Mouse (Mus musculus): ENCODE results near the gene Tmem107. TPM values are rescaled to one million over a fixed set of nuclear protein-coding genes. Genes with fewer than 3 reads are reported as not detected.

Tmem107 gene
- total RNA-seq, 2 experiments from 2014 or later = 15.7 to 26.6 TPM

DNA sequence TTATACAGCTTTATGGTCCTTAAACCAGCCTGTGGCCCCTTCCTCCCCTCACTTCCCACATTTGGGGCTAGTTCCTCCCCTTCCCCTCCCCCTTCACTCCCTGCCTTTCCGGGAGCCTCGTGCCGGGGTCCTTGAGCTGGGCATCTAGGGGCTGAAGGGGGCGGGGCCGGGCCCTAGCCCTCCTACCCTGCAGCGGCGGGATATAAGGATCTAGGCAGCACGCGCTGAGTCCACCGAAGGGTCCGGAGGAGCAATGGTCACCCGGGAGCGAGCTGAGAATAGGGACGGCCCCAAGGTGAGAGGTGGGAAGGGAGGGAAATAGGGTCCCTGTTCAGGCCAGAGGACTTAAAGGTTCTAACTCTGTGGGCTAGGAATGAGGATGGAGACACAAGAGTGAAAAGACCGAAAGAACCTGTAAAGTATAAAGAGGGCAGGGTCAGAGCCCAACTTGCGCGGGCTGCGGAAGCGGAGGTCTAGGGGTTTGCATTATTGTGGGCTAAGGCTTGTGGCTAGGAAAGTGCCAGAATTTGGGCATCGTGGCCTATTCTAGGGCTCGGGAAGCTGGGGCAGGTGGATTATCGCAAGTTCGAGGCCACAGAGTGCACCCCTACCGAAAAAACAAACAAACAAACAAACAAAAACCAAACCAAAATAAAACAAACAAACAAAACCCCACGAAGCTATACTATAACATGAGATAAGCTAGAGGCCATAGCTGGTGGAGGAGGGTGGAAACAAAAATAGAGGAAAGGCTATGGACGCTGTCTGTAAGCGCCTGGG, 49.8 kb downstream of the Tmem107 start, which contains the start of gene Hes7:
TSS of gene Hes7 (plus strand) at position 184 of the 780 bp plus-strand sequence.
- ATAC-seq (ENCODE audit: poor library complexity, severe bottlenecking) = no peak

DNA sequence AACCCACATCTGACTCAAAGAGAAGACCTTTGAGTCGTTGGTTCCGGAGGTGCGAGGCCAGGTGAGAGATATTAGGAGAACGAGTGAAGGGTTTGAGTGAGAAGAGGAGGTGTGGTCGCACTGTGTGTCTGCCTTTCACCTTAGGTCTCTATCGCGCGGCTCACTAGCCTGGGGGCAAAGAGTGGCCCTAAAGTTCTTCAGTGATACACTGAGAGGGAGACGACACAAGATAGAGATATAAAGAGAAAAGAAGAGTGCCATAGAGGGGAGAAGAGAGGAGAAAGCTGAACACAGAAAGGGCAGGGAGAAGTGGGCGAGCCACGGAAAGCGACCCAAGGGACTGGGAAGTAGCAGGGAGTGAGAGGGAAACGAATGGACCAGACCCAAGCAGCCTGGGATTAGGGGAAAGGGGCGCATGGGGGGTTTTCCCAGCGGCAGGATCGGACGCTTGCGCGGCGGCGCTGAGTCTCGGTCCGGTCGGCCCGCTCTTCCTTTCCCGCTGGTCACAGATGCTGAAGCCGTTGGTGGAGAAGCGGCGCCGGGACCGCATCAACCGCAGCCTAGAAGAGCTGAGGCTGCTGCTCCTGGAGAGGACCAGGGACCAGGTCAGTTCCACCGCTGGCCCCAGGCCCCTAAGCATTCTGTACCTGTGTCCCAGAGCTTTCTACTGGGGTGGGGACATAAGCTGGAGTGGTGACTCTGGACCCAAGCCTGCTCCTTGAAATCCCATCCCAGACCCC, 50.6 kb downstream of the Tmem107 start:
- ATAC-seq (ENCODE audit: poor library complexity, severe bottlenecking) = no peak

DNA sequence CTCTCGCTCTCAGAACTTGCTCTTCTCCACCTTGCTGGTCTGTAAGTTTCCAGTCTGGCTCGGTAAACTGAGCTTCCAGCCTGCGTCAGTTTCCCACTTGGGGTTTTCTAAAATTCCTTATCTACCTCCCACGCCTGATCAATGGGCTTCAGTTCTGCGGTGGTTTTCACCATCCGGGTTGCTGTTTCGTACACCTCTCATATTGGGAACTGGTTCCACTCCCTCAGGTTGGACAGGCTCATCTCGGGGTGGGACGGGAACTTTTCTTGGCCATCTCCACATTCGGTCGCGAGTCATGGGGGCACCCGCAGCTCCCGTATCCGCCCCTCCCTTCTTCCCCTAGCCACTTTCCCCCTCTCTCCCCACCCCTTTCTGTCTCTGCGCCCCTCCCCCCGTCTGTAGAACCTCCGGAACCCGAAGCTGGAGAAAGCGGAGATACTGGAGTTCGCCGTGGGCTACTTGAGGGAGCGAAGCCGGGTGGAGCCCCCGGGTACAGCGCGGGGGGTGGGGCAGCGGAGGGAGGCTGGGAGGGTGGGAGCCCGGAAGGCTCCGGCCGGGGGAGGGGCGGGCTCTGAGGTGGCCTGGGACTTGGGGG, 51.2 kb downstream of the Tmem107 start:
- no peak for ATAC-seq (ENCODE audit: poor library complexity, severe bottlenecking)

DNA sequence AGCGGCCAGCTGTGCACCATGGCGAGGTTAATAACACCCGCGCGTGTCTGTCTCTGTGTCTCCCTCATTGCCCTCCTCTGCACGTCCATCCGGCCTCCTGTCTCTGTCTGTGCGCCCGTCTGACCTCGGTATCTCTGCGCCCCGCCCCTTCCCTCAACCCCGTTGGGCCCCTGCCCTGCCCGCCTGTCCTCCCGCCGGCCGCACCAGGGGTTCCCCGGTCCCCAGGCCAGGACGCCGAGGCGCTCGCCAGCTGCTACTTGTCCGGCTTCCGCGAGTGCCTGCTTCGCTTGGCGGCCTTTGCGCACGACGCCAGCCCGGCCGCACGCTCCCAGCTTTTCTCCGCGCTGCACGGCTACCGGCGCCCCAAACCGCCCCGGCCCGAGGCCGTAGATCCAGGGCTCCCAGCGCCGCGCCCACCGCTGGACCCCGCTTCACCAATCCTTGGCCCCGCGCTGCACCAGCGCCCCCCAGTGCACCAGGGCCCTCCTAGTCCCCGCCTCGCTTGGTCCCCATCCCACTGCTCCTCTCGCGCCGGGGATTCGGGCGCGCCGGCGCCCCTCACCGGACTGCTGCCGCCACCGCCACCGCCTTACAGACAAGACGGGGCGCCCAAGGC, 51.8 kb downstream of the Tmem107 start, which contains the start of gene 9130213A22Rik:
TSS of gene 9130213A22Rik (minus strand) at position 254 of the 616 bp plus-strand sequence.
- peak; percentile 28 for ATAC-seq (ENCODE audit: poor library complexity, severe bottlenecking)

Other genes with a start within 250 kb of the Tmem107 start
- 48.9 and 53.9 TPM in 2 replicates for gene Ndel1, start 198.9 kb upstream of the Tmem107 start, total RNA-seq (2015)
- 71.2 and 114 TPM in 2 replicates for gene Ndel1, start 198.9 kb upstream of the Tmem107 start, total RNA-seq (2017)
- gene Rnf222, start 182.3 kb upstream of the Tmem107 start, total RNA-seq (2015) = not detected in 2 replicates
- gene Rnf222, start 182.3 kb upstream of the Tmem107 start, total RNA-seq (2017) = not detected in 2 replicates
- 2,468 and 2,587 TPM in 2 replicates for gene Rpl26, start 169.2 kb upstream of the Tmem107 start, total RNA-seq (2015)
- gene Rpl26, start 169.2 kb upstream of the Tmem107 start, total RNA-seq (2017) = 3,510 and 4,069 TPM in 2 replicates
- gene Odf4, start 143.7 kb upstream of the Tmem107 start, total RNA-seq (2015) = not detected in 2 replicates
- gene Odf4, start 143.7 kb upstream of the Tmem107 start, total RNA-seq (2017) = not detected in 2 replicates
- not detected in 2 replicates for gene Arhgef15, start 113.3 kb upstream of the Tmem107 start, total RNA-seq (2015)
- 0.07 TPM in 1 of 2 replicates, not detected in the other for gene Arhgef15, start 113.3 kb upstream of the Tmem107 start, total RNA-seq (2017)
- gene Slc25a35, start 102.7 kb upstream of the Tmem107 start, total RNA-seq (2015) = 6.6 and 7.9 TPM in 2 replicates
- gene Slc25a35, start 102.7 kb upstream of the Tmem107 start, total RNA-seq (2017) = 1.8 and 2.4 TPM in 2 replicates
- gene Rangrf, start 95.6 kb upstream of the Tmem107 start, total RNA-seq (2015) = 10.2 and 13.1 TPM in 2 replicates
- gene Rangrf, start 95.6 kb upstream of the Tmem107 start, total RNA-seq (2017) = 4.7 and 6.8 TPM in 2 replicates
- gene Pfas, start 62.3 kb upstream of the Tmem107 start, total RNA-seq (2015) = 7.3 and 10.3 TPM in 2 replicates
- 7.4 and 10.4 TPM in 2 replicates for gene Pfas, start 62.3 kb upstream of the Tmem107 start, total RNA-seq (2017)
- gene Ctc1, start 54.9 kb upstream of the Tmem107 start, total RNA-seq (2015) = 28.0 and 34.5 TPM in 2 replicates
- gene Ctc1, start 54.9 kb upstream of the Tmem107 start, total RNA-seq (2017) = 15.8 and 20.5 TPM in 2 replicates
- 105 and 116 TPM in 2 replicates for gene Aurkb, start 25.2 kb upstream of the Tmem107 start, total RNA-seq (2015)
- gene Aurkb, start 25.2 kb upstream of the Tmem107 start, total RNA-seq (2017) = 116 and 125 TPM in 2 replicates
- 18.8 and 20.5 TPM in 2 replicates for gene Borcs6, start 11.1 kb upstream of the Tmem107 start, total RNA-seq (2015)
- 17.7 and 20.2 TPM in 2 replicates for gene Borcs6, start 11.1 kb upstream of the Tmem107 start, total RNA-seq (2017)
- gene Vamp2, start 17.7 kb downstream of the Tmem107 start, total RNA-seq (2015) = 53.9 and 66.6 TPM in 2 replicates
- gene Vamp2, start 17.7 kb downstream of the Tmem107 start, total RNA-seq (2017) = 11.2 and 21.8 TPM in 2 replicates
- gene Per1, start 24.4 kb downstream of the Tmem107 start, total RNA-seq (2015) = 6.7 and 12.5 TPM in 2 replicates
- gene Per1, start 24.4 kb downstream of the Tmem107 start, total RNA-seq (2017) = 7.9 and 8.5 TPM in 2 replicates
- not detected in 2 replicates for gene Hes7, start 49.6 kb downstream of the Tmem107 start, total RNA-seq (2015)
- not detected in 2 replicates for gene Hes7, start 49.6 kb downstream of the Tmem107 start, total RNA-seq (2017)
- not detected in 2 replicates for gene 9130213A22Rik, start 51.8 kb downstream of the Tmem107 start, total RNA-seq (2015)
- not detected in 2 replicates for gene 9130213A22Rik, start 51.8 kb downstream of the Tmem107 start, total RNA-seq (2017)
- 0.18 TPM in 1 of 2 replicates, not detected in the other for gene Aloxe3, start 55.1 kb downstream of the Tmem107 start, total RNA-seq (2015)
- not detected in 2 replicates for gene Aloxe3, start 55.1 kb downstream of the Tmem107 start, total RNA-seq (2017)
- gene Alox12b, start 86.2 kb downstream of the Tmem107 start, total RNA-seq (2015) = not detected in 2 replicates
- not detected in 2 replicates for gene Alox12b, start 86.2 kb downstream of the Tmem107 start, total RNA-seq (2017)
- 1.3 and 1.5 TPM in 2 replicates for gene Alox8, start 127.0 kb downstream of the Tmem107 start, total RNA-seq (2015)
- gene Alox8, start 127.0 kb downstream of the Tmem107 start, total RNA-seq (2017) = 1.8 and 2.0 TPM in 2 replicates
- gene Gucy2e, start 166.2 kb downstream of the Tmem107 start, total RNA-seq (2015) = 0.16 TPM in 1 of 2 replicates, not detected in the other
- gene Gucy2e, start 166.2 kb downstream of the Tmem107 start, total RNA-seq (2017) = 0.07 and 0.33 TPM in 2 replicates

All from megakaryocyte, adult 5-6 weeks (primary cell).